Mouse (Mus musculus) frontal cortex, postnatal 25 days (tissue): Measurements from ENCODE around the gene Tiam1.

Source experiments
- DNase-seq, 2 experiments: peaks; one replicate each; pipeline ENCODE4 v3.0.0; 2022; ENCODE audit warnings: low spot score in 2 of 2

Tiam1 gene

GRCm38 (mm10) chr16:89796566-89796965, 347.0 kb downstream of the Tiam1 start:
- no peak for DNase-seq

GRCm38 (mm10) chr16:89789792-89790434, 353.7 kb downstream of the Tiam1 start:
- no peak for DNase-seq

GRCm38 (mm10) chr16:89785795-89786194, 357.8 kb downstream of the Tiam1 start:
- no peak for DNase-seq

GRCm38 (mm10) chr16:89779705-89780104, 363.9 kb downstream of the Tiam1 start:
- DNase-seq: no peak

- DNase-seq: no peak
These were observed 366.1 kb downstream of the Tiam1 start for GRCm38 (mm10) chr16:89777450-89777849.

- no peak for DNase-seq
These were observed 369.0 kb downstream of the Tiam1 start for GRCm38 (mm10) chr16:89774553-89774913.

GRCm38 (mm10) chr16:89773657-89774552, 369.7 kb downstream of the Tiam1 start:
- peak; percentile 83 to 90 for DNase-seq

GRCm38 (mm10) chr16:89765919-89766318, 377.6 kb downstream of the Tiam1 start:
- DNase-seq: no peak

- DNase-seq: no peak
These were observed 378.1 kb downstream of the Tiam1 start for GRCm38 (mm10) chr16:89765470-89765869.

- DNase-seq: no peak
These were observed 379.8 kb downstream of the Tiam1 start for GRCm38 (mm10) chr16:89763812-89764211.

- no peak for DNase-seq
These were observed 381.0 kb downstream of the Tiam1 start for GRCm38 (mm10) chr16:89762523-89762922.

- DNase-seq: no peak
These were observed 381.5 kb downstream of the Tiam1 start for GRCm38 (mm10) chr16:89762096-89762495.

GRCm38 (mm10) chr16:89757384-89757783, 386.2 kb downstream of the Tiam1 start:
- DNase-seq: no peak

GRCm38 (mm10) chr16:89754709-89755108, 388.9 kb downstream of the Tiam1 start:
- no peak for DNase-seq

GRCm38 (mm10) chr16:89747864-89748263, 395.7 kb downstream of the Tiam1 start:
- no peak for DNase-seq

GRCm38 (mm10) chr16:89739559-89739958, 404.0 kb downstream of the Tiam1 start:
- no peak for DNase-seq

GRCm38 (mm10) chr16:89738963-89739362, 404.6 kb downstream of the Tiam1 start:
- no peak for DNase-seq
